Comparison of ENCODE assay signal across 8 mouse cellular contexts in genomic region chr6:120665415-120665815, GRCm38 (mm10). TPM values are rescaled to one million over a fixed set of nuclear protein-coding genes. Genes with fewer than 3 reads are reported as not detected.
DNase-seq lines count a peak whose midpoint lies in the region; ATAC-seq and TF ChIP-seq lines count a peak whose summit lies in the region.

No protein-coding gene starts in this region.

- peak; percentile 57 for ATAC-seq in G1E (ENCODE audit: extremely low read depth, insufficient number of reproducible peaks, low FRiP score, poor library complexity, severe bottlenecking)
- ATAC-seq in forebrain, embryonic 13.5 days: peak; percentile 71
- peak; percentile 53 for ATAC-seq in lung, embryonic 15.5 days (ENCODE audit: borderline replicate concordance, extremely low read depth, low FRiP score, low TSS enrichment)

- H3K9ac ChIP-seq in forebrain, embryonic 13.5 days: peak overlapping the region; percentile 92
- peak overlapping the region; percentile 64; the same call in 1 of the 2 replicates for H3K9ac ChIP-seq in lung, embryonic 15.5 days

- H3K27ac ChIP-seq in forebrain, embryonic 13.5 days: 0 out of 2 replicates have a peak overlapping the region, but pooled peaks have one; percentile 98
- peak overlapping the region; percentile 95 for H3K27ac ChIP-seq in lung, embryonic 15.5 days

- H3K9me3 ChIP-seq in G1E (replicated peaks): peaks cover 10% of the 10 kb centered on the region
- no peaks in the 10 kb centered on the region for H3K9me3 ChIP-seq in forebrain, embryonic 13.5 days (replicated peaks)
- H3K9me3 ChIP-seq in lung, embryonic 15.5 days: no peaks in the 10 kb centered on the region

- H3K4me2 ChIP-seq in forebrain, embryonic 13.5 days: peak overlapping the region; percentile 95
- peak overlapping the region; percentile 96 for H3K4me2 ChIP-seq in lung, embryonic 15.5 days

- TF ChIP-seq CTCF in G1E (IDR thresholded peaks at IDR 0.05; ENCODE audit: low read depth, low read length): no peak

- peaks cover 36% of the 10 kb centered on the region for H3K27me3 ChIP-seq in G1E (ENCODE audit: insufficient read depth, low read length)
- H3K27me3 ChIP-seq in forebrain, embryonic 13.5 days: peaks cover 13% of the 10 kb centered on the region; the same call in 1 of the 2 replicates
- 0 out of 2 replicates have a peak, but pooled peaks cover 5% of the 10 kb centered on the region for H3K27me3 ChIP-seq in lung, embryonic 15.5 days

- H3K4me1 ChIP-seq in G1E (ENCODE audit: insufficient read depth, low read depth, low read length): peaks cover 13% of the 10 kb centered on the region
- H3K4me1 ChIP-seq in forebrain, embryonic 13.5 days: peaks cover 18% of the 10 kb centered on the region
- H3K4me1 ChIP-seq in lung, embryonic 15.5 days: peaks cover 4% of the 10 kb centered on the region

- no peaks in the 10 kb centered on the region for H3K36me3 ChIP-seq in G1E (replicated peaks)
- no peaks in the 10 kb centered on the region for H3K36me3 ChIP-seq in forebrain, embryonic 13.5 days (ENCODE audit: poor library complexity, severe bottlenecking)
- H3K36me3 ChIP-seq in lung, embryonic 15.5 days: no peaks in the 10 kb centered on the region

- DNase-seq in G1E (ENCODE audit: low spot score): peak; percentile 43
- DNase-seq in cerebellum, adult 11 months: peak; percentile 52
- DNase-seq in heart, postnatal 14 days: peak; percentile 72 to 76
- DNase-seq in kidney, postnatal 4 days: peak; percentile 68 to 83
- peak; percentile 34 for DNase-seq in ovary, postnatal 14 days (ENCODE audit: low spot score)
- DNase-seq in thymus, postnatal 36 days: peak; percentile 8 to 31

- intact Hi-C loops in heart, postnatal 14 days (cut with DNase I): loop anchor here (5.0 kb wide), 1 partner anchor 63 kb away; no protein-coding TSS in a partner anchor

- peak overlapping the region; percentile 75 for H3K4me3 ChIP-seq in G1E (ENCODE audit: low read depth, low read length)
- peak overlapping the region; percentile 93 for H3K4me3 ChIP-seq in forebrain, embryonic 13.5 days
- peak overlapping the region; percentile 64 for H3K4me3 ChIP-seq in lung, embryonic 15.5 days

- WGBS in forebrain, embryonic 13.5 days: 0% methylated on average over 21 of the region's 21 CpGs
- under 1% methylated on average over 21 of the region's 21 CpGs for WGBS in lung, embryonic 15.5 days

RNA-seq across cellular contexts. Expression of gene Cecr2, which starts 0.8 kb away (rescaled TPM):
- total RNA-seq in G1E (2014; fragmentation: Nextera tagmentation) (22.7 and 24.9 TPM in 2 replicates), G1E (2017) (1.9 and 2.5 TPM in 2 replicates)
- polyA plus RNA-seq in G1E (2012): 6.2 and 6.4 TPM in 2 replicates
- 7.1 and 7.3 TPM in 2 replicates for polyA plus RNA-seq in forebrain, embryonic 13.5 days (2015; fragmentation: Nextera tagmentation; extraction: Ambion mirVana)
- total RNA-seq in heart, postnatal 14 days (2021): 10 to 100 TPM; 13.4 to 17.1 TPM
- polyA plus RNA-seq in lung, embryonic 15.5 days (2015; fragmentation: Nextera tagmentation; extraction: Ambion mirVana): 2.1 and 3.2 TPM in 2 replicates

Comparison
In these comparisons a context has a peak if more than half of its experiments do, and no peak if none do; other contexts are left out.
1. Peak in every context shown above with its lines: DNase-seq, ATAC-seq, H3K4me3 ChIP-seq and H3K27ac ChIP-seq.
2. DNase-seq: peak in every context shown above with its lines; median percentile 76 in kidney, postnatal 4 days; 74 in heart, postnatal 14 days; 52 in cerebellum, adult 11 months; 43 in G1E; 34 in ovary, postnatal 14 days; 20 in thymus, postnatal 36 days.